Mouse (Mus musculus) embryonic facial prominence, embryonic 12.5 days (tissue): ENCODE results near the gene Gabbr2. TPM values are rescaled to one million over a fixed set of nuclear protein-coding genes. Genes with fewer than 3 reads are reported as not detected.

Experiments
- ATAC-seq: fragments of 200-750 bp; cut with Nextera tagmentation; 2 replicates; pipeline ENCODE4 v1.8.0; 2017; ENCODE audit not compliant: insufficient number of reproducible peaks, insufficient read depth, low FRiP score, low TSS enrichment
- H3K27ac ChIP-seq: fragments of 300-500 bp; sonication (generic); 2 replicates; pipeline ENCODE4 v1.5.1; 2016; ENCODE audit warnings: mild to moderate bottlenecking
- H3K27me3 ChIP-seq: fragments of 300-500 bp; sonication (generic); 2 replicates; pipeline ENCODE4 v1.6.1; 2016; ENCODE audit warnings: mild to moderate bottlenecking, moderate library complexity
- H3K36me3 ChIP-seq: fragments of 300-500 bp; sonication (generic); 2 replicates; pipeline ENCODE4 v1.6.1; 2016; ENCODE audit warnings: mild to moderate bottlenecking
- H3K4me1 ChIP-seq: fragments of 300-500 bp; sonication (generic); 2 replicates; pipeline ENCODE4 v1.6.1; 2016
- H3K4me2 ChIP-seq: fragments of 300-500 bp; sonication (generic); replicated peaks from 2 replicates; pipeline ENCODE4 v1.6.1; 2016; ENCODE audit warnings: mild to moderate bottlenecking, moderate library complexity
- H3K4me3 ChIP-seq: fragments of 300-500 bp; sonication (generic); 2 replicates; pipeline ENCODE4 v1.5.1; 2016; ENCODE audit warnings: mild to moderate bottlenecking
- H3K9ac ChIP-seq: fragments of 300-500 bp; sonication (generic); 2 replicates; pipeline ENCODE4 v1.6.1; 2016; ENCODE audit warnings: mild to moderate bottlenecking, moderate library complexity
- H3K9me3 ChIP-seq: fragments of 300-500 bp; sonication (generic); 2 replicates; pipeline ENCODE4 v1.6.1; 2016; ENCODE audit warnings: mild to moderate bottlenecking, moderate library complexity
- WGBS: fragments of 180-500 bp; shearing (Covaris S2); methylation state at CpG from one replicate; pipeline ENCODE4 v1.1.7; 2016; 5-methylcytosine and 5-hydroxymethylcytosine counted together
- polyA plus RNA-seq: library from polyadenylated mRNA; unstranded; fragments of >200 nt; fragmentation: Nextera tagmentation; extraction: Ambion mirVana; gene quantifications from 2 replicates; pipeline ENCODE4 v1.2.1, GENCODE M21; 2016

Gene Gabbr2
- polyA plus RNA-seq, 1 experiment from 2014 or later: 0.35 TPM

DNA sequence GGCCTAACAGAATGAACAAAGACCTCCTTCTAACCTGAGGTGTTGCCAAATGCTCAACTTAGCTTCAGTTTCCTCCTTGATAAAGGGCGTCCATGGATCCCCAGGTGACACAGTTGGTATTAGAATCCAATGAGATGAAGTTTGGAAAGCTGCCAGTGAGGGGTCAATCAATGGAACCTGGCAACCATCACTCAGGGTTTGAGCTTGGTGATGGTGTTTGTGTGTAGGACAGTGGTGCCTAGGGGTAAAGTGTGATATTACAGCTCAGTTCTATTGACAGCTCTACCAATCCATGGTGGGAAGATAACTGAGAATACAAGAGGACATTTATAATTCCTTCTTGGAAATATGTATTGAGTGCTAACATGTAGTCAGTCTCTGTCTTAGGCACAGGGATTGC lies 271.6 kb downstream of the Gabbr2 start:
- Histone ChIP-seq H3K4me2 (no peak overlapping the region), H3K9me3 (no peaks in the 10 kb centered on the region), H3K9ac (no peak overlapping the region), H3K27me3 (0 out of 2 replicates have a peak, but pooled peaks cover 5% of the 10 kb centered on the region), H3K4me1 (no peaks in the 10 kb centered on the region), H3K36me3 (no peaks in the 10 kb centered on the region), H3K4me3 (no peak overlapping the region), H3K27ac (no peak overlapping the region)
- no peak for ATAC-seq
- WGBS: 54% methylated on average over 1 of the region's 1 CpGs

DNA sequence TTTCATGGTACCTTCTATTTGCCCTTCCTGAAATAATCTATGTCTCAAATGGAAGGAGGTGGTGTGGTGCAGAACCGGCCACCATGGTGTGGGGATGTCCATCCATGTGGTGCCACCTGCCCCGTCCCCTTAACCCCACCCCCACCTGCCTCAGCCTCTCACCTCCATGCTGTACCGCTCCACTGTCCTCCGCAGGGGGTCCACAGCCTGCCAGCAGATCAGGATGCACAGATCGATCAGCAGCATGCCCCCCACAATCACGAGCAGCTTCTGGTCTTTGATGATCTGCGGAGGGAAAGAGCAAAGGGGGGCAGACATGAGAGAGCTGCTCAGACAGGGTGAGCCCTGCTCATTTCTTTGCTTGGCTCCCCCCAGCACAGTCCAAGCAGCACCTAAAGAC lies 273.0 kb downstream of the Gabbr2 start:
- H3K4me3 ChIP-seq: no peak overlapping the region
- H3K4me1 ChIP-seq: no peaks in the 10 kb centered on the region
- 33% methylated on average over 7 of the region's 7 CpGs for WGBS
- H3K9me3 ChIP-seq: no peaks in the 10 kb centered on the region
- no peak overlapping the region for H3K27ac ChIP-seq
- H3K4me2 ChIP-seq: no peak overlapping the region
- H3K9ac ChIP-seq: no peak overlapping the region
- 0 out of 2 replicates have a peak, but pooled peaks cover 5% of the 10 kb centered on the region for H3K27me3 ChIP-seq
- no peaks in the 10 kb centered on the region for H3K36me3 ChIP-seq
- ATAC-seq: no peak

DNA sequence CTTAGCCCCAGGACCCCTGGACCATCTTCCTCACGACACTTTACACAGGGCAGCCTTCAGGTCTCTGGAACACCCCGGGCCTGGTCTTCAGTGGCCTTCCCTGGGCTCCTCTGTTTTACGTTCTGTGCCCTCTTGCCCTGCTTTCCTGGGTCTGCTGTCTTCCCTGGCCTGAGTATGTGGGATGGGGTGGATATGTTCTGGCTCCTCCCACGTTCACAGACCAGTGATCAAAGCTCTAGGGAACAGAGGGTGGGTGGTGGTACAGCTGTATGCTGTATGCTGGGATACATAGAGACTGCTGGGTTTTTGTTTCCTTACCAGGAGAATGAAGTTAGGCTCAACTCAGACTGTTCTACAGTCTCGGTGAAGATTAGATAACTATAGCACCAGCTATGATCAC lies 274.5 kb downstream of the Gabbr2 start:
- 36% methylated on average over 5 of the region's 5 CpGs for WGBS
- Histone ChIP-seq H3K27ac (no peak overlapping the region), H3K9me3 (no peaks in the 10 kb centered on the region), H3K4me2 (no peak overlapping the region), H3K36me3 (no peaks in the 10 kb centered on the region), H3K9ac (no peak overlapping the region), H3K4me1 (no peaks in the 10 kb centered on the region), H3K4me3 (no peak overlapping the region), H3K27me3 (0 out of 2 replicates have a peak, but pooled peaks cover 5% of the 10 kb centered on the region)
- ATAC-seq: peak; percentile 59; the same call in 1 of the 2 replicates

DNA sequence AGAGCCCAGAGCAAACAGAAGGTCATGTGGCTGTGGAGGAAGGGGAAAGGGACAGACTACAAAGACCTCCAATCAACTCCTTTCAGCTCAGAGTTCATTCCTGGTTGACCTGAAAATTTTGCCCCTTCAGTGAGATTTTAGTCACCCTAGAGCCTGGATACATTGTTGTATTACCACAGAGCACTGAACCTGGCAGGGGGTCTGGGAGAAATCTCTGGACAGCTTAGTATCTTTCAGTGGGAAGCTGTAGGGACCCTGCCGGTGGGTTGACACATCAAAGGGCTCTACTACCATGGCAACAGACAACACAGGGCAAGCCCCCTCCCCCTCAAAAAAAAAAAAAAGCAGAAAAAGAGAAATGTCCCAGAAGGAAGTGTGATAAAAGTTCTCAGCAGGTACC lies 275.3 kb downstream of the Gabbr2 start:
- H3K9ac ChIP-seq: no peak overlapping the region
- ATAC-seq: no peak
- no peaks in the 10 kb centered on the region for H3K9me3 ChIP-seq
- no peaks in the 10 kb centered on the region for H3K36me3 ChIP-seq
- H3K4me3 ChIP-seq: no peak overlapping the region
- H3K4me1 ChIP-seq: no peaks in the 10 kb centered on the region
- H3K27ac ChIP-seq: no peak overlapping the region
- 9% methylated on average over 1 of the region's 1 CpGs for WGBS
- 0 out of 2 replicates have a peak, but pooled peaks cover 5% of the 10 kb centered on the region for H3K27me3 ChIP-seq
- H3K4me2 ChIP-seq: no peak overlapping the region

DNA sequence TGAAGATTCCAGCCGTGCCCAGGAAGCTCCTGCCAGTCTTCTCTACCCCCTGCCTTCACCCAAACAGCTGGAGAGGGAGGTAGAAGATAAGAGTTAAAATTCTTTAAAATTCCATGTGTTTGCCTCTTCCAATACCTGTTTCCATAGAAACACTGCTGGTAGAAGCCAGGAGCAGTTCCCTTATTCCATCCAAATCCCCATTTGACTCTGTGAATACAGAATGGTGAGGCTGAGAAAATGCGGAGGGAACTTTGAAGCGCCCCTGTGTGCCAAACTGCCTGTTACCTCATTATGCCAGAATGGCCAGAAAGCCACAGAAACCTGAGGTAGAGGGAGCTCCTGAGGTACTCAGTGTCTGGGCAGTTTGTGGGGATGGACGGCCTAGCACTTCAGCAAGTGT lies 281.1 kb downstream of the Gabbr2 start:
- Histone ChIP-seq H3K36me3 (no peaks in the 10 kb centered on the region), H3K4me3 (no peak overlapping the region), H3K27ac (no peak overlapping the region), H3K9me3 (no peaks in the 10 kb centered on the region), H3K4me1 (peaks cover 8% of the 10 kb centered on the region; the same call in 1 of the 2 replicates), H3K27me3 (no peaks in the 10 kb centered on the region), H3K4me2 (no peak overlapping the region), H3K9ac (no peak overlapping the region)
- no peak for ATAC-seq
- 71% methylated on average over 4 of the region's 4 CpGs for WGBS

DNA sequence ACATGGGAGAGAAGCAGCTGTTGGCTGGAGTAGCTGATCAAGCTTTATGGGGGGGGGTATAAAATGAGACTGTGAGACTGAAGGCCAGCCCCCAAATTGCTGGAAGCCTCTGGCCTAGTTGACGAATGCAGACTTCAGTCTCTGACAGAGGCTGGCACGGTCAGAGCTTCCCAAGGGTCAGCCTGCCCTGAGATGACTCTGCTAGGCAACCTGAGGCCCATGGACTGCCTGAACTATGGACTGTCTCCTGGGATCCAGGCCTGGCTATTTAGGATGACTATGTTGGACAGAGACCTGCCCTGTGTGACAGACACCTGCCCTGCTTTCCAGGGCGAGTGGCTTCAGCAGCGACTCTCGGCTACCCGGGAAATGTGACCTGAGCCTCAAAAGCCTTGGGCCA lies 281.7 kb downstream of the Gabbr2 start:
- Histone ChIP-seq H3K27me3 (no peaks in the 10 kb centered on the region), H3K4me2 (no peak overlapping the region), H3K27ac (no peak overlapping the region), H3K4me3 (no peak overlapping the region), H3K36me3 (no peaks in the 10 kb centered on the region), H3K9ac (no peak overlapping the region), H3K9me3 (no peaks in the 10 kb centered on the region), H3K4me1 (peaks cover 8% of the 10 kb centered on the region; the same call in 1 of the 2 replicates)
- ATAC-seq: no peak
- 73% methylated on average over 6 of the region's 6 CpGs for WGBS

DNA sequence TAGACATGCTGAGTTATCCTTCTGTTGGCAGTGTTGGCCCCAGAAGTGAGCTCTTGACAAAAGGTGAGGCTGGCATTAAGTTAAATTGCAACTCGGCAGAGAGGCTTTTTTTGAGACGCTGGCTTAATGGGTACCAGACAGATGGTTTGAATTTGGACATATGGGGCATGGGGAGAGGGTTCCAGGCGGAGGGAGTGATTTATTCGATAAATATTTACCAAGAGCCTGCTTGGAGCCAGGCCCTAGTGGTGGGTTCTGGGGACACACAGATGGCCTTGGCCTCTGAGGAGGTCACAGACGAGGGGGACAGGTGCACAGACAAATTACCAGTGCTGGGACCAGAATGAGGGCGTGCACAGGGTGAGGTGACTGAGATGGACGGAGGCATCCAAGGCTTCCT lies 282.2 kb downstream of the Gabbr2 start:
- WGBS: 48% methylated on average over 7 of the region's 7 CpGs
- peaks cover 8% of the 10 kb centered on the region; the same call in 1 of the 2 replicates for H3K4me1 ChIP-seq
- ATAC-seq: no peak
- H3K4me3 ChIP-seq: no peak overlapping the region
- no peak overlapping the region for H3K4me2 ChIP-seq
- no peak overlapping the region for H3K9ac ChIP-seq
- H3K27ac ChIP-seq: no peak overlapping the region
- no peaks in the 10 kb centered on the region for H3K27me3 ChIP-seq
- H3K36me3 ChIP-seq: no peaks in the 10 kb centered on the region
- H3K9me3 ChIP-seq: no peaks in the 10 kb centered on the region

DNA sequence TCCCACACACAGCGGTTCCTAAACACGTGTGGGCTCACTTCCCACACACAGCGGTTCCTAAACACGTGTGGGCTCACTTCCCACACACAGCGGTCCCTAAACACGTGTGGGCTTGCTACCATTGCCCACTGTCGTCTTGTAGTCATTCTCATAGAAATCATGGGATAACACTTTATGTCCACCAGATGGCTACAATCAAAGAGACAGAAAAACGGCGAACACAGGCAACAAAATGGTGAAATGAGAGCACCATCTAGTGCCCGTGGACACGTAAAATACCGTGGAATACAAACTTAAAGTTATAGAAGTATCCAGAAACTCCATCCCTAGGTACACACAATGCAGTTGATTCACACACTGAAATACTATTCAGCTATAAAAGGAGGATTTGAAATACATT lies 285.9 kb downstream of the Gabbr2 start:
- Histone ChIP-seq H3K9ac (no peak overlapping the region), H3K27ac (no peak overlapping the region), H3K27me3 (no peaks in the 10 kb centered on the region), H3K4me3 (no peak overlapping the region), H3K4me1 (peaks cover 8% of the 10 kb centered on the region; the same call in 1 of the 2 replicates), H3K4me2 (no peak overlapping the region), H3K36me3 (no peaks in the 10 kb centered on the region), H3K9me3 (no peaks in the 10 kb centered on the region)
- WGBS: 75% methylated on average over 12 of the region's 12 CpGs
- no peak for ATAC-seq

DNA sequence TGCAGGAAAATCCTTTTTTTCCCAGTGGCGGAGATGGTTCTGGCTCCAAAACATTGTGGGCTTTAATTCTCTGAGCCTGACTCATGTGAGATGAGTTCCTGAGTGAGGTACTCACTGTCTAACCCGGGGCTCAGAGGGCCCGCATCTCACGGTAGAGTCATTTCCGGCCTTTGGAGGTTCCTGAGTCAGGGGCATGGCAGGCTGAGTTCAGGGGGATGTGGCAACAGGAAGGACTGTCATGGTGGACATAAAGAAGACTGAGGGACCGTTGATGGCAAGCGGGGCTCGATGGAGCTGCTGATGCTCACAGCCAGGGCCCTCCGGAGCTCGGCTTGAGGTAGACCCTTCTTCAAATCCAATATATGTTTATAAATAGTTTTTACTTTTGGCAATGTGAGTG lies 288.5 kb downstream of the Gabbr2 start:
- no peaks in the 10 kb centered on the region for H3K9me3 ChIP-seq
- H3K36me3 ChIP-seq: no peaks in the 10 kb centered on the region
- WGBS: 89% methylated on average over 10 of the region's 10 CpGs
- no peak overlapping the region for H3K9ac ChIP-seq
- ATAC-seq: no peak
- no peak overlapping the region for H3K4me3 ChIP-seq
- no peaks in the 10 kb centered on the region for H3K27me3 ChIP-seq
- no peak overlapping the region for H3K27ac ChIP-seq
- H3K4me2 ChIP-seq: no peak overlapping the region
- no peaks in the 10 kb centered on the region for H3K4me1 ChIP-seq

DNA sequence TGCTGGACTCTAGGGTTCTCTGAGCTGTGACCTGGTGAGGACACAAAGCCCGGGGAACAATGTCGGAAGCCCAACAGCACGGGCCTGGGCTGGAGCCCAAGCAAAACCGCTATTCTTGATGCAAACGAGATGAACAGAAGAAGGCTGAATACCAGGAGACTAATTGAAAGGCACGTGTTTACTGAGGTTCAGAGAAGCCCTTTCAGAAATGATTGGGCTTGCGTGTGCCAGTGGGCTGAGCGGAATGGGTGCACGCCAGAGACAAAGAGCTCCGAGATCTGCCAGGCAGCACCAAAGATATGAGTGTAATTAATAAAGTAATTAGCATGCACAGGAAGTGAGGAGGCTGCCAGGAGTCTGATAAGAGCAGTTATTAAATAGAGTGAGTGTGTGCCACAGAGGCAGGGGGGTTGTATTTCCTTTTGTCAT lies 291.4 kb downstream of the Gabbr2 start:
- Histone ChIP-seq H3K4me3 (no peak overlapping the region), H3K36me3 (no peaks in the 10 kb centered on the region)
- no peak for ATAC-seq

DNA sequence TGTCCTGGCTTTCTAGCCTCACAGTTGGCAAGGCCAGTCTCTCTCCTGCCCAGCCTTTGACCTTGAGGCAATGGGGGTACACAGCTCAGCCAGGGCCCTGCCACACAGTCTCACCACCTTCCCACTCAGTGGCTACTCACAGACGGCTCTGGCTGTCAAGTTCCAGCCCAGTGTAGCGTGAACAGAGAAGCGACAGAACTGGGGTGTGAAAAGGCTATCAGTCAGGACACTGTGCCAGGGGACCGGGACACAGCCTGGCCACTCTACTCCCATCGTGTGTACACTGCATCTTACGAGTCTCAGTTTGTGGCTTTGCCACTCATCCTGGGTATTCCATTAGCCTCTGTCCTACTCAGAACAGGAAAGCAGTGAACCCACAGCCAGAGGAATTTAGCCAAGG lies 295.2 kb downstream of the Gabbr2 start:
- Histone ChIP-seq H3K9me3 (no peaks in the 10 kb centered on the region), H3K27me3 (peaks cover 4% of the 10 kb centered on the region; the same call in 1 of the 2 replicates), H3K4me1 (no peaks in the 10 kb centered on the region), H3K4me3 (no peak overlapping the region), H3K9ac (no peak overlapping the region), H3K27ac (no peak overlapping the region), H3K4me2 (no peak overlapping the region), H3K36me3 (no peaks in the 10 kb centered on the region)
- no peak; the same call in 1 of the 2 replicates for ATAC-seq
- 80% methylated on average over 6 of the region's 6 CpGs for WGBS

More for the DNA sequence above, 291.4 kb downstream of the Gabbr2 start:
- no peaks in the 10 kb centered on the region for H3K4me1 ChIP-seq
- H3K4me2 ChIP-seq: no peak overlapping the region
- WGBS: 83% methylated on average over 10 of the region's 10 CpGs
- no peak overlapping the region for H3K9ac ChIP-seq
- no peaks in the 10 kb centered on the region for H3K9me3 ChIP-seq
- H3K27me3 ChIP-seq: no peaks in the 10 kb centered on the region
- no peak overlapping the region for H3K27ac ChIP-seq

DNA sequence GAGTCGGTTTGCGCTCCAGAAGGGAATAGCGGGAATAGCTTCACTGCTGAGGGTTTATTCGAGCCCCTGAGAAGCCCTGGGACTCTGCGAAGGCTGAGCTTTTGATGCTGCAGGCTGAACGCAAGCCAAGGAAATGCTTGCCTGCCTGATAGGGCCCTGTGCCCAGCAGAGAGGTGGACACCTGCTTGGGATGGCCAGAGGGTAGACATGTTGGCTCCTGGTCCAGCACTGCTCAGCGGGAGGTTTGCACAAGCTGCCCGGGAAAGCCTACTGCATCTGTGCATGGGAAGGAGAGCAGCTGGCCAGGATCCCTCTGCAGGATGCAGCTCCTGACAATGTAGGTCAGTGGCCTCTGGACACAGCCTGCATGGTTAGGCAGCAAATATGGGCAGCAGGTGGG lies 301.1 kb downstream of the Gabbr2 start:
- H3K27ac ChIP-seq: no peak overlapping the region
- H3K36me3 ChIP-seq: no peaks in the 10 kb centered on the region
- H3K9ac ChIP-seq: no peak overlapping the region
- ATAC-seq: no peak
- no peak overlapping the region for H3K4me3 ChIP-seq
- 82% methylated on average over 8 of the region's 8 CpGs for WGBS
- H3K4me2 ChIP-seq: no peak overlapping the region
- peaks cover 8% of the 10 kb centered on the region; the same call in 1 of the 2 replicates for H3K27me3 ChIP-seq
- no peaks in the 10 kb centered on the region for H3K4me1 ChIP-seq
- H3K9me3 ChIP-seq: no peaks in the 10 kb centered on the region

DNA sequence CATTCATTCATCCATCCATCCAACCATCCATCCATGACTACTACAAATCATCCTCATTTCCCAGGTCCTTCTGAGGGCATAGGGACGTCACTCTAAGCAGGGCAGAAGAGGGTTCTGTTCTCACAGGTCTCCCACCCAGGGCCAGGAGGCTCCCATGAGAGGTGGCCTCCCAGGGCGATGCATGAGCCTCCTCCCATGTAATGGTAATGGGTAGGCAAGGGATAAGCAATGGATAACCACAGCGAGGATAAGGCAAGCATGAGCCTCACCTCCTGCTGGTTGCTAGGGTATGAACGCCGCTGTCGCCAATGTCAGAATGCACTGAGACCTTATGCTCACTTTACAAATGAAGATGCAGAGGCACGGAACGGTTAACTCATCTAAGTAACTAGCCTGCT lies 301.7 kb downstream of the Gabbr2 start:
- H3K9me3 ChIP-seq: no peaks in the 10 kb centered on the region
- H3K36me3 ChIP-seq: no peaks in the 10 kb centered on the region
- no peak overlapping the region for H3K27ac ChIP-seq
- H3K9ac ChIP-seq: no peak overlapping the region
- H3K4me1 ChIP-seq: no peaks in the 10 kb centered on the region
- WGBS: 84% methylated on average over 8 of the region's 8 CpGs
- H3K4me2 ChIP-seq: no peak overlapping the region
- H3K27me3 ChIP-seq: peaks cover 8% of the 10 kb centered on the region; the same call in 1 of the 2 replicates
- no peak overlapping the region for H3K4me3 ChIP-seq
- no peak for ATAC-seq
